Mouse (Mus musculus) MEL (cell line): ENCODE data around the gene Cklf. TPM values are rescaled to one million over a fixed set of nuclear protein-coding genes. Genes with fewer than 3 reads are reported as not detected.
"Not testable (repeated sequence)": the region's sequence is repeated elsewhere in the genome, so short reads cannot be mapped to it uniquely, and the experiment has no call there.

ENCODE experiments used
- DNase-seq: peaks from one replicate; pipeline ENCODE4 v3.0.0; 2011; ENCODE audit warnings: low read depth, low spot score
- H3K27ac ChIP-seq: 2 replicates; pipeline ENCODE4 v1.5.1; 2012; ENCODE audit warnings: low read depth, mild to moderate bottlenecking, control low read depth, low read length, moderate library complexity; ENCODE audit not compliant: control insufficient read depth
- H3K27me3 ChIP-seq, 2 experiments: fragments of 150-350 bp in 1 of 2; sonication (generic) in 1 of 2; 2 replicates each; pipeline ENCODE4 v1.6.1; 2012; ENCODE audit warnings: low read length in 2 of 2, mild to moderate bottlenecking in 2 of 2, improper control_type of control experiment in 1 of 2, moderate library complexity in 1 of 2; ENCODE audit not compliant: insufficient read depth in 2 of 2, control insufficient read depth in 1 of 2
- H3K36me3 ChIP-seq, 2 experiments: 2 replicates each; pipeline ENCODE4 v1.6.1; 2012 to 2014; ENCODE audit warnings: low read length in 2 of 2, improper control_type of control experiment in 1 of 2, inconsistent platforms in 1 of 2, mild to moderate bottlenecking in 1 of 2; ENCODE audit not compliant: insufficient read depth in 2 of 2, control insufficient read depth in 1 of 2
- H3K4me1 ChIP-seq, 2 experiments: fragments of 150-350 bp in 1 of 2; sonication (generic) in 1 of 2; 2 replicates each; pipeline ENCODE4 v1.6.1; 2012; ENCODE audit warnings: low read length in 2 of 2, improper control_type of control experiment in 1 of 2, mild to moderate bottlenecking in 1 of 2; ENCODE audit not compliant: insufficient read depth in 2 of 2, control insufficient read depth in 1 of 2
- H3K4me3 ChIP-seq, 2 experiments: fragments of 150-350 bp in 1 of 2; sonication (generic) in 1 of 2; 2 replicates each; pipeline ENCODE4 v1.5.1; 2012; ENCODE audit warnings: low read depth in 2 of 2, low read length in 2 of 2, mild to moderate bottlenecking in 2 of 2, moderate library complexity in 2 of 2, control low read depth in 1 of 2, improper control_type of control experiment in 1 of 2; ENCODE audit not compliant: control insufficient read depth in 1 of 2, insufficient read depth in 1 of 2
- H3K79me2 ChIP-seq: 2 replicates; pipeline ENCODE4 v1.6.1; 2012; ENCODE audit warnings: mild to moderate bottlenecking, low read length, moderate library complexity; ENCODE audit not compliant: control insufficient read depth, poor library complexity, insufficient read depth
- H3K9ac ChIP-seq: 2 replicates; pipeline ENCODE4 v1.6.1; 2012; ENCODE audit warnings: low read depth, mild to moderate bottlenecking, control low read depth, low read length, moderate library complexity; ENCODE audit not compliant: control insufficient read depth, poor library complexity, severe bottlenecking
- H3K9me3 ChIP-seq: fragments of 150-350 bp; sonication (generic); replicated peaks from 2 replicates; pipeline ENCODE4 v1.6.1; 2012; ENCODE audit warnings: mild to moderate bottlenecking, low read length, improper control_type of control experiment, moderate library complexity; ENCODE audit not compliant: insufficient read depth
- BHLHE40 ChIP-seq: IDR thresholded peaks from 2 replicates; pipeline ENCODE4 v1.6.1; 2012; ENCODE audit warnings: low read depth, mild to moderate bottlenecking, inconsistent platforms, low read length, improper control_type of control experiment, borderline replicate concordance
- CHD1 ChIP-seq: IDR thresholded peaks from 2 replicates; pipeline ENCODE4 v1.6.1; 2012; ENCODE audit warnings: low read depth, mild to moderate bottlenecking, inconsistent platforms, low read length, improper control_type of control experiment
- CHD2 ChIP-seq: IDR thresholded peaks from 2 replicates; pipeline ENCODE4 v1.6.1; 2011; ENCODE audit warnings: low read length, improper control_type of control experiment
- CTCF ChIP-seq, 3 experiments: IDR thresholded peaks in 2 of 3; conservative IDR thresholded peaks in 1 of 3; 2 replicates each; pipeline ENCODE4 v1.5.1; 2011 to 2012; ENCODE audit warnings: low read length in 3 of 3, low read depth in 2 of 3, mild to moderate bottlenecking in 2 of 3, improper control_type of control experiment in 1 of 3, inconsistent platforms in 1 of 3, mixed read lengths in 1 of 3, moderate library complexity in 1 of 3; ENCODE audit not compliant: control insufficient read depth in 1 of 3, insufficient read depth in 1 of 3, poor library complexity in 1 of 3, severe bottlenecking in 1 of 3
- E2F4 ChIP-seq: IDR thresholded peaks from 2 replicates; pipeline ENCODE4 v1.6.1; 2011; ENCODE audit warnings: low read depth, low read length, improper control_type of control experiment, borderline replicate concordance
- ELF1 ChIP-seq: IDR thresholded peaks from 2 replicates; pipeline ENCODE4 v1.6.1; 2014; ENCODE audit warnings: low read depth, mild to moderate bottlenecking, inconsistent platforms, low read length, improper control_type of control experiment, moderate library complexity
- ETS1 ChIP-seq: IDR thresholded peaks from 2 replicates; pipeline ENCODE4 v1.6.1; 2012; ENCODE audit warnings: low read depth, mild to moderate bottlenecking, inconsistent platforms, low read length, improper control_type of control experiment, moderate library complexity
- GABPA ChIP-seq: IDR thresholded peaks from 2 replicates; pipeline ENCODE4 v1.6.1; 2012; ENCODE audit warnings: low read depth, mild to moderate bottlenecking, inconsistent platforms, low read length, improper control_type of control experiment, moderate library complexity
- JUND ChIP-seq: IDR thresholded peaks from 2 replicates; pipeline ENCODE4 v1.6.1; 2011; ENCODE audit warnings: low read depth, mild to moderate bottlenecking, improper control_type of control experiment, low read length
- KAT2A ChIP-seq: conservative IDR thresholded peaks from 2 replicates; pipeline ENCODE4 v1.6.1; 2012; ENCODE audit warnings: low read depth, low read length, improper control_type of control experiment, inconsistent platforms
- MAFK ChIP-seq: IDR thresholded peaks from 2 replicates; pipeline ENCODE4 v1.6.1; 2011; ENCODE audit warnings: low read depth, mild to moderate bottlenecking, low read length, improper control_type of control experiment, borderline replicate concordance
- MAZ ChIP-seq: IDR thresholded peaks from 2 replicates; pipeline ENCODE4 v1.6.1; 2012; ENCODE audit warnings: low read depth, mild to moderate bottlenecking, inconsistent platforms, low read length, improper control_type of control experiment
- MEF2A ChIP-seq: IDR thresholded peaks from 2 replicates; pipeline ENCODE4 v1.6.1; 2014; ENCODE audit warnings: low read depth, mild to moderate bottlenecking, inconsistent platforms, low read length, improper control_type of control experiment; ENCODE audit not compliant: poor library complexity, insufficient replicate concordance, severe bottlenecking; ENCODE audit errors: extremely low read depth
- MXI1 ChIP-seq: IDR thresholded peaks from 2 replicates; pipeline ENCODE4 v1.6.1; 2011; ENCODE audit warnings: mild to moderate bottlenecking, low read depth, low read length, improper control_type of control experiment
- MYC ChIP-seq: IDR thresholded peaks from 2 replicates; pipeline ENCODE4 v1.6.1; 2011; ENCODE audit warnings: low read depth, mild to moderate bottlenecking, low read length, improper control_type of control experiment, moderate library complexity
- NELFE ChIP-seq: IDR thresholded peaks from 2 replicates; pipeline ENCODE4 v1.6.1; 2011; ENCODE audit warnings: low read depth, low read length, improper control_type of control experiment
- NRF1 ChIP-seq: IDR thresholded peaks from 2 replicates; pipeline ENCODE4 v1.6.1; 2014; ENCODE audit warnings: low read depth, mild to moderate bottlenecking, inconsistent platforms, low read length, improper control_type of control experiment, moderate library complexity; ENCODE audit not compliant: poor library complexity, insufficient read depth, severe bottlenecking
- POLR2AphosphoS2 ChIP-seq: IDR thresholded peaks from 2 replicates; pipeline ENCODE4 v1.6.1; 2011; ENCODE audit warnings: low read length, improper control_type of control experiment
- SMC3 ChIP-seq: IDR thresholded peaks from 2 replicates; pipeline ENCODE4 v1.6.1; 2011; ENCODE audit warnings: low read depth, low read length, improper control_type of control experiment
- TCF12 ChIP-seq: IDR thresholded peaks from 2 replicates; pipeline ENCODE4 v1.6.1; 2014; ENCODE audit warnings: low read depth, mild to moderate bottlenecking, inconsistent platforms, low read length, improper control_type of control experiment, moderate library complexity
- USF1 ChIP-seq: IDR thresholded peaks from 2 replicates; pipeline ENCODE4 v1.6.1; 2014; ENCODE audit warnings: low read depth, mild to moderate bottlenecking, inconsistent platforms, low read length, improper control_type of control experiment, moderate library complexity
- USF2 ChIP-seq, 2 experiments: IDR thresholded peaks; 2 replicates each; pipeline ENCODE4 v1.6.1; 2011 to 2012; ENCODE audit warnings: improper control_type of control experiment in 2 of 2, low read length in 2 of 2, borderline replicate concordance in 1 of 2, inconsistent platforms in 1 of 2, low read depth in 1 of 2, mild to moderate bottlenecking in 1 of 2; ENCODE audit not compliant: insufficient read depth in 1 of 2
- ZKSCAN1 ChIP-seq: IDR thresholded peaks from 2 replicates; pipeline ENCODE4 v1.6.1; 2012; ENCODE audit warnings: low read depth, mild to moderate bottlenecking, inconsistent platforms, low read length, improper control_type of control experiment, moderate library complexity
- ZMIZ1 ChIP-seq: IDR thresholded peaks from 2 replicates; pipeline ENCODE4 v1.6.1; 2012; ENCODE audit warnings: low read depth, mild to moderate bottlenecking, inconsistent platforms, low read length, improper control_type of control experiment, moderate library complexity
- ZNF384 ChIP-seq: IDR thresholded peaks from 2 replicates; pipeline ENCODE4 v1.6.1; 2012; ENCODE audit warnings: low read depth, mild to moderate bottlenecking, inconsistent platforms, low read length, improper control_type of control experiment
- polyA plus RNA-seq, 2 experiments: library from polyadenylated mRNA; stranded (reverse) in 1 of 2; unstranded in 1 of 2; fragments of >175 nt in 1 of 2; fragments of >200 nt in 1 of 2; gene quantifications; 2 replicates each; pipeline versions ENCODE4 v1.2.1 to v1.2.4; 2012; ENCODE audit warnings: low replicate concordance in 2 of 2, low read depth in 1 of 2; ENCODE audit not compliant: insufficient read length in 2 of 2, insufficient read depth in 1 of 2, missing spikeins in 1 of 2
- total RNA-seq: library from RNA; depleted of rRNA; stranded (reverse); fragments of 300-350 nt; gene quantifications from 2 replicates; pipeline ENCODE4 v1.2.3, GENCODE M21; 2012

Cklf gene
- total and polyA plus RNA-seq, 3 experiments: 27.1 to 30.1 TPM; not detected in 1

DNA sequence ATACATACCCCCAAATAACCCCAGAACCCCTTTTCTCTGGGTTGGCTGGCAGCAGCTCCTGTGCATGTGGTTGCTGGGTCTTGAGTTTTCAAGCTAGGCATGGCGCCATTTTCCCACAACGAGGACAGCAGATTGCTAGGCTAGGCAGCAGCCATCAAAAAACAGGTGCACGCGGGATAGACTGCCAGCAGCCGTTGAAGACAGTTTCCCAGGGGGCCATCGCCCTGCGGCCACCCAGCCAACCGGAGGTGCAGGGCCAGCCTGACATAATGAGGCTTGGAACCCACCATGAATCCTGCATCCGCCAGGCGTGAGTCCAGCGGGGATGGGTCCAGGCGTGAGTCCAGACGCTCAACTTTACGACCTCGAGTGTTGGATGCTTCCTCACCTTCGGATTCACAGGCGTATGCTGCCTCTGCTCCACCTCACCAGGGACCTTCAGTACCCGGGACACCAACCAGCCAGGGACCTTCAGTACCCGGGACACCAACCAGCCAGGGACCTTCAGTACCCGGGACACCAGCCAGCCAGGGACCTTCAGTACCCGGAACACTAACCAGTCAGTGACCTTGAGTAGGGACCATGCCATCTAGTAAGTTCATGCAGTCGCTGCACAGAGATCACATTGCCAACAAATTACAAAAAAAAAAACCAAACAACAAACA is 13.7 kb downstream of the Cklf start:
- H3K9me3 ChIP-seq, H3K27ac ChIP-seq, H3K9ac ChIP-seq, DNase-seq, H3K27me3 ChIP-seq, H3K4me3 ChIP-seq, H3K36me3 ChIP-seq, H3K4me1 ChIP-seq, H3K79me2 ChIP-seq: not testable (repeated sequence)

DNA sequence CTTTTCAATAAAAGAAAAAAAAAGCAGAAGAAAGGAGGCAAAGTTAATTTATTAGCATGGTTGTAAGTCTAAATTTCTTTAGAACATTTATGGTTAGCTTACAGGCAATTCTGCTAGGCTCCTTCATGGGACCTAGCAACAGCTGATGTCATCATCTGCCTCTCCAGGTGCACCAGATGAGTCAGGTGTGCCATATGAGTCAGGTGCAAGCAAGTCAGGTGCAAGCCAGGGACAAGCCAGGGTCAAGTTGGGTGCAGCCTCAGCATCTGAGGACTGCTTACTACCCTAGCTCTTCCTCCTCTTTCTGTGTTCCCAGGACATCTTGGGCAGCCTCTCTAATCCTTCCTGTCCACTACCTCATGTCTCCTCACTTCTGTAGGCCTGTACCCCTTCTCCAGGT is 17.7 kb downstream of the Cklf start:
- TF ChIP-seq JUND (no peak), ZNF384 (no peak), E2F4 (no peak), POLR2AphosphoS2 (no peak), GABPA (no peak), USF2 (IDR thresholded peaks at IDR 0.05; ENCODE audit: borderline replicate concordance in 1 of 2, insufficient read depth in 1 of 2, low read depth in 1 of 2, low read length in 2 of 2) (no peak), NELFE (no peak), SMC3 (no peak), NRF1 (no peak), ZKSCAN1 (no peak), CTCF (IDR thresholded peaks at IDR 0.05 in 2 of 3, conservative IDR thresholded peaks at IDR 0.05 in 1 of 3; ENCODE audit: control insufficient read depth in 1 of 3, insufficient read depth in 1 of 3, low read depth in 2 of 3, low read length in 3 of 3, poor library complexity in 1 of 3, severe bottlenecking in 1 of 3) (no peak), ZMIZ1 (no peak), MYC (no peak), MXI1 (no peak), ELF1 (no peak)
- Histone ChIP-seq H3K9ac (no peak overlapping the region), H3K4me1 (no peaks in the 10 kb centered on the region), H3K4me3 (no peak overlapping the region), H3K27ac (no peak overlapping the region), H3K9me3 (no peaks in the 10 kb centered on the region), H3K79me2 (no peaks in the 10 kb centered on the region), H3K36me3 (no peaks in the 10 kb centered on the region), H3K27me3 (no peaks in the 10 kb centered on the region)
- no peak for DNase-seq

GRCm38 (mm10) chr8:104268937-104269440 is 18.3 kb downstream of the Cklf start:
- Histone ChIP-seq H3K27me3 (no peaks in the 10 kb centered on the region), H3K79me2 (no peaks in the 10 kb centered on the region), H3K27ac (no peak overlapping the region), H3K9me3 (no peaks in the 10 kb centered on the region), H3K4me1 (no peaks in the 10 kb centered on the region), H3K36me3 (no peaks in the 10 kb centered on the region), H3K4me3 (no peak overlapping the region), H3K9ac (no peak overlapping the region)
- TF ChIP-seq E2F4 (no peak), MEF2A (no peak), CHD1 (no peak), MYC (no peak), CHD2 (no peak), TCF12 (no peak), ZMIZ1 (no peak), KAT2A (no peak), USF1 (no peak), ETS1 (no peak), BHLHE40 (no peak), MAZ (no peak), USF2 (IDR thresholded peaks at IDR 0.05; ENCODE audit: borderline replicate concordance in 1 of 2, insufficient read depth in 1 of 2, low read depth in 1 of 2, low read length in 2 of 2) (no peak), MAFK (no peak), GABPA (no peak)
- no peak for DNase-seq
